Mouse (Mus musculus) kidney, adult 2 months (tissue): Measurements from ENCODE around the gene Cnih2.

Experiments
- CTCF ChIP-seq: fragments of 200-500 bp; conservative IDR thresholded peaks from 2 replicates; pipeline ENCODE4 v1.5.1; 2011; ENCODE audit warnings: low read depth, mild to moderate bottlenecking, control low read depth, low read length, moderate library complexity, mixed read lengths; ENCODE audit not compliant: insufficient read depth, insufficient read length
- POLR2A ChIP-seq: fragments of 200-500 bp; IDR thresholded peaks from one replicate; pipeline ENCODE4 v1.6.1; 2011; ENCODE audit warnings: low read depth, low read length, control low read depth

GRCm38 (mm10) chr19:5094746-5095417 is 3.4 kb downstream of the Cnih2 start:
- TF ChIP-seq POLR2A (no peak), CTCF (no peak)
